Mouse (Mus musculus): Measurements from ENCODE around the gene Iqgap3.

- TF ChIP-seq POLR2A (IDR thresholded peaks at IDR 0.05; ENCODE audit: borderline replicate concordance, insufficient read depth, low read length) = no peak
- TF ChIP-seq CTCF (IDR thresholded peaks at IDR 0.05; ENCODE audit: borderline replicate concordance, insufficient read depth, low read depth, low read length) = no peak
Observed at GRCm38 (mm10) chr3:88078204-88078603, 3.6 kb upstream of the Iqgap3 start, which contains the start of gene Ttc24.

All from cerebellum, adult 2 months (tissue).